Comparison of ENCODE assay signal across 15 mouse cellular contexts in the genomic region with DNA sequence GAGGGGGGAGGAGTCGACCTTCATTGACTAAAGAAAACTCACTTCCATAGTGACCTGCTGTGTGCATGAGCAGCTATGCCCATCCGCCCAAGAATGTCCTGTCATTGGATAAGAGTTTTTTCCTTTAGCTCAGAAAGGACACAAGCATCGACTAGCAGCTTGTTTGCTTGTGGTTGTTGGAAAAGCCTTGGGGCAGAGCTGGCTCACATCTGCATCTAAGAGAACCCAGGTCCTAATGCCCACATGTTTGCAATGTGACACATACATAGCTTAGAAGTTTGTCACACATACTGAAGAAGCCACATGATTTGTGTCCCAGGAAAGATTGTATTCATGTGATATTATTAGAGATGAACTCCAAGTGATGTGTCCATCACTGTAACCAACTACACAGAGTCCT.
DNase-seq lines count a peak whose midpoint lies in the region.
"Had no signal": no experiment of that assay in that cellular context is flagged by ENCODE, and none has a peak within 500 bp of the region (broad histone marks: within the 10 kb centered on the region; RNA-seq: fewer than 3 reads in every experiment).

No protein-coding gene starts in this region.

- DNase-seq in 3134 (ENCODE audit: extremely low read depth, insufficient read length, low spot score) (peak; percentile 49), 3T3-L1 (ENCODE audit: low read depth, low spot score) (peak; percentile 87), NIH3T3 (ENCODE audit: low read depth) (peak; percentile 8)
- no peak for DNase-seq in ovary, postnatal 10 days (ENCODE audit: low spot score)
- no peak for DNase-seq in spleen, adult 18-20 months
- DNase-seq in thymus, postnatal 4 days, result no peak
- DNase-seq: adrenal gland, adult 8-10 months; adrenal gland, postnatal 14 days; adrenal gland, postnatal 36 days; cerebellum, adult 11-12 months; cerebellum, adult 2 months; cerebellum, adult 9-10 months; cerebellum, postnatal 10 days; cerebellum, postnatal 25 days; forebrain, postnatal 0 days had no signal

Comparison
In these comparisons a context has a peak if more than half of its experiments do, and no peak if none do; other contexts are left out.
1. DNase-seq: peak in 3134 (single experiment), 3T3-L1 (single experiment) and NIH3T3 (single experiment); none in ovary, postnatal 10 days (single experiment), spleen, adult 18-20 months (0 of 2) and thymus, postnatal 4 days (single experiment).